8 mouse cellular contexts compared by ENCODE assay signal in the genomic region with DNA sequence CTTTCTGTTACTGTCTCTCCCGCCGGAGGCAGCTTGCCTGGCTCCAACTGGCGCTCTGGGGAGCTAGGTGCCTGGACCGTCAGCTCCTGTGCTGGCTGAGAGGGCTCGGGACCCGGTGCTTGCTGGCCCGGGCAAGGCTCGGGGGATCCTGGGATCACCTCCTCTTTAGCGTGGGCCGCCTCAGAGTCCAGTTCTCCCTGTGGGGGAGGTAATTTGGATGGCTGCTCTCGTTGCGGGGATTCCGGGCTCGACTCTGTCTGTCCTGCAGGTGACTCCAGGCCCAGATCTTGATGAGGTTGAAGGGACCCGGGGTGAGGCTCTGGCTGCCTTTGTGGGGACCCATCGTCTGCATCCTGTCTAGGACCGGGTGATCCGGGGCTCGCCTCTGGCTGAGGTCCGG. TPM values are rescaled to one million over a fixed set of nuclear protein-coding genes. Genes with fewer than 3 reads are reported as not detected.
DNase-seq lines count a peak whose midpoint lies in the region; ATAC-seq and TF ChIP-seq lines count a peak whose summit lies in the region.

No protein-coding gene starts in this region.

- peaks cover 19% of the 10 kb centered on the region for H3K36me3 ChIP-seq in forebrain, embryonic 14.5 days (ENCODE audit: control insufficient read depth, insufficient read depth, low read length)
- H3K36me3 ChIP-seq in limb, embryonic 15.5 days: peaks cover 23% of the 10 kb centered on the region
- peaks cover 16% of the 10 kb centered on the region for H3K36me3 ChIP-seq in small intestine, adult 2 months (ENCODE audit: control insufficient read depth, insufficient read depth, low read length)

- H3K4me1 ChIP-seq in forebrain, embryonic 14.5 days (ENCODE audit: control insufficient read depth, insufficient read depth, low read length): peaks cover 19% of the 10 kb centered on the region
- H3K4me1 ChIP-seq in limb, embryonic 15.5 days: peaks cover 28% of the 10 kb centered on the region
- H3K4me1 ChIP-seq in small intestine, adult 2 months (ENCODE audit: control insufficient read depth, insufficient read depth, insufficient read length, low read length): peaks cover 12% of the 10 kb centered on the region

- H3K9me3 ChIP-seq in forebrain, embryonic 14.5 days (replicated peaks; ENCODE audit: control insufficient read depth, low read length): no peaks in the 10 kb centered on the region
- H3K9me3 ChIP-seq in limb, embryonic 15.5 days: no peaks in the 10 kb centered on the region

- H3K4me2 ChIP-seq in forebrain, embryonic 14.5 days (ENCODE audit: low read length): peak overlapping the region; percentile 98
- H3K4me2 ChIP-seq in limb, embryonic 15.5 days: peak overlapping the region; percentile 95

- 0 out of 2 replicates have a peak, but pooled peaks have one; percentile 0 for ATAC-seq in forebrain, embryonic 14.5 days
- ATAC-seq in limb, embryonic 15.5 days (ENCODE audit: insufficient number of reproducible peaks, low FRiP score, low TSS enrichment, low read depth): no peak

- DNase-seq in cerebellum, adult 11 months: peak; percentile 31
- DNase-seq in cerebellum, postnatal 4 days (ENCODE audit: low spot score in 2 of 2): no peak
- DNase-seq in spleen, adult 12 weeks (ENCODE audit: low spot score): peak; percentile 21
- no peak for DNase-seq in spleen, postnatal 36 days (ENCODE audit: low spot score in 2 of 2)
- DNase-seq in forebrain, embryonic 14.5 days (ENCODE audit: low spot score): no peak
- DNase-seq in urinary bladder, postnatal 14 days (ENCODE audit: low spot score): no peak

- under 1% methylated on average over 20 of the region's 20 CpGs for WGBS in forebrain, embryonic 14.5 days
- under 1% methylated on average over 20 of the region's 20 CpGs for WGBS in limb, embryonic 15.5 days
- WGBS in small intestine, adult 2 months: under 1% methylated on average over 20 of the region's 20 CpGs

- no peaks in the 10 kb centered on the region for H3K27me3 ChIP-seq in forebrain, embryonic 14.5 days (replicated peaks; ENCODE audit: control insufficient read depth, insufficient read depth, low read length)
- peaks cover 1% of the 10 kb centered on the region; the same call in 1 of the 2 replicates for H3K27me3 ChIP-seq in limb, embryonic 15.5 days
- no peaks in the 10 kb centered on the region for H3K27me3 ChIP-seq in small intestine, adult 2 months (ENCODE audit: control insufficient read depth, insufficient read depth, low read length)

- no peak for TF ChIP-seq CTCF in small intestine, adult 2 months (IDR thresholded peaks at IDR 0.05; ENCODE audit: extremely low read depth, insufficient read length, insufficient replicate concordance, low read depth, low read length)

- peak overlapping the region; percentile 76 for H3K9ac ChIP-seq in forebrain, embryonic 14.5 days (ENCODE audit: low read length)
- peak overlapping the region; percentile 59 for H3K9ac ChIP-seq in limb, embryonic 15.5 days

- TF ChIP-seq POLR2A in small intestine, adult 2 months (IDR thresholded peaks at IDR 0.05; ENCODE audit: low read depth, low read length): no peak

- H3K27ac ChIP-seq in forebrain, embryonic 14.5 days (ENCODE audit: low read depth, low read length): no peak overlapping the region
- no peak overlapping the region for H3K27ac ChIP-seq in limb, embryonic 15.5 days
- H3K27ac ChIP-seq in small intestine, adult 2 months (ENCODE audit: insufficient read depth, low read depth, low read length): no peak overlapping the region

- H3K4me3 ChIP-seq in forebrain, embryonic 14.5 days (ENCODE audit: low read depth, low read length): peak overlapping the region; percentile 55
- H3K4me3 ChIP-seq in limb, embryonic 15.5 days: peak overlapping the region; percentile 63
- peak overlapping the region; percentile 78 for H3K4me3 ChIP-seq in small intestine, adult 2 months (ENCODE audit: low read depth, low read length)

RNA-seq across cellular contexts. Expression of a gene that starts 0.7 kb away (rescaled TPM):
- 12.1 and 15.0 TPM in 2 replicates for polyA plus RNA-seq in forebrain, embryonic 14.5 days (2014; fragmentation: Nextera tagmentation; extraction: Ambion mirVana)
- polyA plus RNA-seq in limb, embryonic 15.5 days (2015; fragmentation: Nextera tagmentation; extraction: Ambion mirVana): 25.4 and 28.7 TPM in 2 replicates
- polyA plus RNA-seq in small intestine, adult 2 months (2012; rRNA removed): 2.5 and 3.2 TPM in 2 replicates

RNA-seq across cellular contexts. Expression of a gene that starts 11.5 kb away (rescaled TPM):
- 0.16 and 0.18 TPM in 2 replicates for polyA plus RNA-seq in forebrain, embryonic 14.5 days (2014; fragmentation: Nextera tagmentation; extraction: Ambion mirVana)
- 0.09 TPM in 1 of 2 replicates, not detected in the other for polyA plus RNA-seq in limb, embryonic 15.5 days (2015; fragmentation: Nextera tagmentation; extraction: Ambion mirVana)
- 0.86 and 1.1 TPM in 2 replicates for polyA plus RNA-seq in small intestine, adult 2 months (2012; rRNA removed)

RNA-seq across cellular contexts. Expression of a gene that starts 26.1 kb away (rescaled TPM):
- polyA plus RNA-seq in forebrain, embryonic 14.5 days (2014; fragmentation: Nextera tagmentation; extraction: Ambion mirVana): not detected in 2 replicates
- polyA plus RNA-seq in limb, embryonic 15.5 days (2015; fragmentation: Nextera tagmentation; extraction: Ambion mirVana): 0.35 and 0.73 TPM in 2 replicates
- 103 and 341 TPM in 2 replicates for polyA plus RNA-seq in small intestine, adult 2 months (2012; rRNA removed)

RNA-seq across cellular contexts. Expression of a gene that starts 28.0 kb away (rescaled TPM):
- polyA plus RNA-seq in forebrain, embryonic 14.5 days (2014; fragmentation: Nextera tagmentation; extraction: Ambion mirVana): 0.99 TPM in 1 of 2 replicates, not detected in the other
- polyA plus RNA-seq in limb, embryonic 15.5 days (2015; fragmentation: Nextera tagmentation; extraction: Ambion mirVana): not detected in 2 replicates
- polyA plus RNA-seq in small intestine, adult 2 months (2012; rRNA removed): 0.05 and 0.14 TPM in 2 replicates

RNA-seq across cellular contexts. Expression of a gene that starts 44.6 kb away (rescaled TPM):
- 0.25 TPM in 1 of 2 replicates, not detected in the other for polyA plus RNA-seq in forebrain, embryonic 14.5 days (2014; fragmentation: Nextera tagmentation; extraction: Ambion mirVana)
- not detected in 2 replicates for polyA plus RNA-seq in limb, embryonic 15.5 days (2015; fragmentation: Nextera tagmentation; extraction: Ambion mirVana)
- polyA plus RNA-seq in small intestine, adult 2 months (2012; rRNA removed): 0.20 and 1.9 TPM in 2 replicates

Comparison
In these comparisons a context has a peak if more than half of its experiments do, and no peak if none do; other contexts are left out.
1. DNase-seq: peak in cerebellum, adult 11 months (single experiment) and spleen, adult 12 weeks (single experiment); none in cerebellum, postnatal 4 days (0 of 2), spleen, postnatal 36 days (0 of 2), forebrain, embryonic 14.5 days (single experiment) and urinary bladder, postnatal 14 days (single experiment).
2. RNA of a gene that starts 26.1 kb away (polyA plus RNA-seq): 103 to 341 TPM in small intestine, adult 2 months; 0.35 to 0.73 TPM in limb, embryonic 15.5 days and not detected in forebrain, embryonic 14.5 days; every median in the first group is over 10 times any median in the second.
3. Peak in every context shown above with its lines, with median percentiles within 50 percentile points of each other: H3K4me3 ChIP-seq.